Mouse (Mus musculus) B cell, adult 2 months (primary cell): ENCODE results near the gene Scn10a.

Experiments used
- DNase-seq, 2 experiments: peaks; one replicate each; pipeline ENCODE4 v3.0.0; 2022

The Scn10a gene

DNA sequence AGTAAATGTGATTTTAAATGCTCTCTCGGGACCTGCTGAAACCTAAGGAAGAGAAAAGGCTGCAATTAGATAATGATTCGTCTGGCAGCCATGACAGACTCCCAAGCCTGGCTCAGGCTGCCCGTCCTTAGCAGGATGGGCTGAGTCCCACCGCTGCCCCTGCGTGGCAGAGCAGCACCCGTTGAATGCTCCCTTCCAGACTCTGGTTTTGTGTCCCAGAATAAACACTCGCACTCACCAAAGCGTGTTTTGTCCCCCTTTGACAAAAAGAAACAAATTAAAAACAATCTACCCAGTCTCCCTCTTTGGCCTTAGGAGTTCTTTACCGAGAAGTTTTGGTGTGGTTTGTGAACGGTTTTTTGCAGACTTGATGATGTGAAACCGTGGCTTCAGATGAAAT is at the start of gene Scn10a:
Gene Scn10a, minus strand, starts transcription at position 101 of the 400 bp plus-strand sequence.
- no peak for DNase-seq

DNA sequence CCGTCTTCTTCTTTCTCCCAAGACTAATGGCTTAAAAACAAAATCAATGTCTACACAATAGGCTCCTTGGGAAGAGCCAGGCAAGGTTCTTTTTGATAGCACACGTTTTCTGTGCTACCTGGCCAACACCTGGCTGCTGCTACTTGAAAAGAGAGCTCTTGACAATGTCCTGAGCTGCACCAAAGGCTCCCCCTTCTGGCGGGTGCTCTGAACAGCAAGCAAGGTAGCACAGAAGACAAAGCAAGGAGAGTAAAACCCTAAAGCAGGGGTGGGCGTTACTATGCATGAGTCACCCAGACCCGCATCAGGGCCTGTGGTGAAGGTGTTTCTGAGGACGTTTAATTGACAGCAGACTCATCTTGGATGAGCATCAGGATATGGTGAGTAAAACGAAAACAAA is 49.5 kb upstream of the Scn10a start:
- peak; percentile 28 to 40 for DNase-seq

DNA sequence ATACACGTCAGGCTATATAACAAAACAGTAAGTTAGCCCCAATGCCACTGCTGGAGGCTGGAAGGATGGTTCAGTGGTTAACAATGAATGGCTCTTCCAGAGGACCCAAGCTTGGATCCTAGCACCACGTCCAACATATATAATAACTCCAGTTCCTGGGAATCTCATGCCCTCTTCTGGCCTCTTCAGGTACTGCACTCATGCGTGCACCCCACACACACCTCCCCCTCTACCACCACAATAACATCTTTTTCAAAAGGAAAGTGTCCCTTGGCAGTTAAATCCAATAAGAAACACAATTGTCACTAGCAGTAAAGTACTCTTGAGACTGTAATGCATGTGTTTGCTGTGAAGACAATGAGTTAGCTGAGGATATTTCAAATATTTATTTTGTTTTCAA is 41.1 kb upstream of the Scn10a start:
- no peak for DNase-seq

DNA sequence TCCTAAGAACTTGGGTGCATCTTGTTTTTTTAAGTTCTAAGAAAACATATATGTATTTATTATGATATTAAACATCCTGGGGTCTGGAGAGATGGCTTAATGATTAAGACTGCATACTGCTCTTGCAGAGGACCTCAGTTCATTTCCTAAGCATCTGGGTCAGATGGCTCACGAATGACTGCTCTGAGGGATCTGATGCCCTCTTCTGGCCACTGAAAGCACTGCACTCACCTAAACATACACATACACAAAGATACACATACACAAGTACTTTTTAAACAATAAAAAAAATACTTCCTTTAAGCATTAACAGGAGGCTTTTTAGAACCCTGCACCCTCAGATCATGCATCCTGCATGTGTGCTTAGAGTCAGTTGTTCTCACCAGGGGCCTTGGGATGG is 40.3 kb upstream of the Scn10a start:
- no peak for DNase-seq

DNA sequence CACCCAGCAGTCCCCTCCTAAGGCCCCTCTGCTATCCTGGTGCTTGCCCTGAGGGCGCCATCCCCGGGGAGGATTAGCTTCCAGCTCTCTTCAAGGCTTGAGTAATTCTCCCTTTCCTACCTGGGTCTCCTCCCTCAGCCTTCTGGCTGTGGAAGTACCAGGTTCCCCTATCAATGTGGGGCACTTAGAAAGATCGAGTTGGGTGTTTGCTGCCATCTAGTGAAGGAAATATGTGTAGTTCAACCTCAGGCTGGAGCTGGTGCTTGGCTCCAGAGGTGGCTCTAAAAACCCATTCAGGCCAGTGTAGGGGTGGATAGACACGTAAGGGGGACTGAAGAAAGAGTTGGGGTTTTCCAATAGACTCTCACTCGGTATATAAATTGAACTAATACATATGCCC is 32.4 kb upstream of the Scn10a start:
- peak; percentile 6 to 10 for DNase-seq

DNA sequence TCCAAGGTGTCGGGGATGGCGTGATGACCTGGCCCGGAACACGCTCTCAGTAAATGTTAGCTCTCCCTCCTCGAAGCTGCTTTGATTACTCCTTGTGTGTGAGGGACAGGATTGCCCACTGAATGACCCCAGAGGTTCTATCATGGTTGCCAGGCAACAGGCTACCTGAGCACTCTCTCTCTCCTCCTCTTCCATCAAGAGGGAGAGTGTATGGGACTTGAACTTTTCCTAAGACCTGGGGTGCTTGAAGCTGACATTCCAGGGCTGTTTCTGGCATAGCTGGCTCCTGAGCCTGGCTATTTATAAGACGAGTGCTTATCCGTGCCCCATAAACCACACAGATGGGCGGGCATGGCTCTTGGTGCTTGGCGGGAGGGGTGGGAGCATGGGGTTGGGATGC is 30.0 kb upstream of the Scn10a start:
- DNase-seq, result no peak

DNA sequence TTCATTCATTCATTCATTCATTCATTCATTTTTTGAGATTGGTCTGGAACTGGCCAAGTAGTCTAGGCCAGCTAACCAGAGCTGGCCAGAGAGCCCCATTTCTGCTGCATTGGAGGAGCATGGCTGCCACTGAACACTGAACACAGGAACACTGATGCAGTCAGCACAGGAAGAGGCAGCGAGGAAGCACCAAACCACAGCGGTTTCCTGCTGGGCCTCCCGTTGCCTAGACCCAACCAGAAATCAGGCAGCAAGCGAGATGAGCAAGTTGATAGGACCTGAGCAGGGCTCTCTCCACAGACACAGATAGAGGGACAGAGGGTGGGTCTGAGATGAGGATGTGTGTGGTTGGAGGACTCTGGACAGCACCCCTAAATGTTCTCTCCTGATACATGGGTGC is 24.8 kb upstream of the Scn10a start:
- DNase-seq, result peak; percentile 25 to 39

DNA sequence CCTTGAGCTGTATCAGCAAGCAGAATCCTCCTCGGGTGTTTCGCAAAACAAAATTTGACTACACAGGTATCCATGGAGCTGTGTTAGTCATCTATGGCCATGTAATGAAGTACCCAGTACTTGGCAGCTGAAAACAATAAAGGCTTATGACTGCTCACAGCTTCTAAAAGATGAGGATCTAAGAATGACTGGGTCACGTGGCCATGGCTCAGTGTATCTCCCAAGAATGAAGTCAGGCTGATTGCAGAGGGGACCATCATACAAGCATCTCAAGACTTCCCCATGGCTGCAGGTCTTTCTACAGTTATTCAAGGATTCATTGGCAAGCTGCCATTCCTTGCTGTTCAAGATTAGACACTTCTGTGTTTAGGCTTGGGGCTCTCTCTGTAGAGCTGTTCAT is 24.2 kb upstream of the Scn10a start:
- no peak for DNase-seq

DNA sequence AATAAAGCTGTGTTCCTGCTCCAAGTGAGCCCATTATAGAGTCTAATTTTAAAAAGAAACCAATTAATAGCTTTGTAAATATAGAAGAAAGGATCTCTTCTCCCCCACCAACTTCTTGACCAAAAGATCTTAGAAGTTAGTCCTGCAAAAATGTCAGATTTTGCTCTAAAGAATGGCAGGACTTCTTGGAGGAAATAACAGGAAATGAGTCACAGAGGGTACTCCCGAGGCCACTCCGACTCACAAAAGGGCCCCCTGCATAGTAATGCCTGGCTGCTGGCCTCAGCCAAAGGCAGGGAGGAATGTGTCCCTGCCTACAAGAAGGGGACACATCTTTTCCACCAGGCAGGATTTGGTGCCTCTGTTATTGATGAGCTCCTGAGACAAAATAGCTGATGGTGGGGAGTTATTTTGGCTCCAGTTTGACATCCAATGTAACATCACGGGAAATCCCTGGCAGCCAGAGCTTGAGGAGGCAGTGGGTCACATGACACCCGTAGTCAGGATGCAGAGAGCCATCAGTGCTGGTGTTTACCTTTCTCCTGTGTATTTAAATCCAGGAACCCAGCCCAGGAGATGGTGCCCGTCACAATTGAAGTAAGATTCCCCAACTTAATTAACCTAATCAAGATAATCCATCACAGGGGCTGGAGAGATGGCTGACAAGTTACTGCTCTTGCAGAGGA is 22.1 kb upstream of the Scn10a start:
- DNase-seq, result no peak

DNA sequence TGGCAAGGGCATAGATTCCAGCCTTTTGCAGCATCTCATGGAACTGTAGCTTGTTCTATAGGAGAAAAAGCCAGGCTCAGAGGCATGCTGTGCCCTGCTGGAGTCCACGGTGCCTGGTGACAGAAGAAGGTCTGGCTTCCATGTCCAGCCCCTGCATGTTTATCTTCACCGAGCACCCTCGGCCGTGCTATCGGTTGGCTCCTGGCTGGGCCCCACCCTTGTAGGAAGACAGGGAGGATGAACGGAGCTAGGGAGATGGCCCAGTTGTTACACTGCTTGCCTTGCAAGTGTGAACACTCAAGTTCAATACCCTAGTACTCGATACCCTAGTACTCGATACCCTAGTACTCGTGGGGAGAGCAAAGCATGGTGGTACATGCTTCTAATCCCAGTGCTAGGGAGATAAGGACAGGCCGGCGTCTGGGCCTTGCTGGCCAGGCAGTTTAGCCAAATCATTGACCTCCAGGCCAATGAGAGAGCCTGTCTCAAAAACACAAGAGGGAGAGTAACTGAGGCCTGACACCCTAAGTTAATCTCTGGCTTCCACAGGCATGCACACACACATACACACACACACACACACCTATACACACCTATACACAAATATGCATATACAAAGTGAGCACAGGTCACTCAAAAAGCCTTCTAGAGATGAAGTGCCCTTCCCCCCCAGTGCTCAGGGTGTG is 9.4 kb upstream of the Scn10a start:
- DNase-seq, result no peak

DNA sequence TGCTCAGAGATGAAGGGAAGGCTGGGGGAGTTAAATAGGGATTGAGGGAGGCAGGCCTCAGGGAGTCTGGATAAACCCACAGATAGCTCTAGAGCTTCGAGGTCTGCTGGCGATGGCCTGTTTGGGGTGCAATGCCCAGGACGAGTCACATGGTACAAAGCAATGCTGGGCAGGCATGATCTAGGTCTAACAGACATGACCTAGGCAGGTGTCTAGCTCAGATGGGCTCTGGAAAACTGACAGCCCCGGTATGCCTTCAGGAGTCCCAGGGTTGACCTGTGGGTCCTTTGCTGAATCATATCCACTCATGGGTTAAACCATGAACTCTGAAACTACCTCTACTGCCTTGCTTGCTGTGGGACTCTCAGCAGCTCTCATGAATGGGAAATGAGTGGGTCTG is 7.9 kb upstream of the Scn10a start:
- DNase-seq, result no peak

DNA sequence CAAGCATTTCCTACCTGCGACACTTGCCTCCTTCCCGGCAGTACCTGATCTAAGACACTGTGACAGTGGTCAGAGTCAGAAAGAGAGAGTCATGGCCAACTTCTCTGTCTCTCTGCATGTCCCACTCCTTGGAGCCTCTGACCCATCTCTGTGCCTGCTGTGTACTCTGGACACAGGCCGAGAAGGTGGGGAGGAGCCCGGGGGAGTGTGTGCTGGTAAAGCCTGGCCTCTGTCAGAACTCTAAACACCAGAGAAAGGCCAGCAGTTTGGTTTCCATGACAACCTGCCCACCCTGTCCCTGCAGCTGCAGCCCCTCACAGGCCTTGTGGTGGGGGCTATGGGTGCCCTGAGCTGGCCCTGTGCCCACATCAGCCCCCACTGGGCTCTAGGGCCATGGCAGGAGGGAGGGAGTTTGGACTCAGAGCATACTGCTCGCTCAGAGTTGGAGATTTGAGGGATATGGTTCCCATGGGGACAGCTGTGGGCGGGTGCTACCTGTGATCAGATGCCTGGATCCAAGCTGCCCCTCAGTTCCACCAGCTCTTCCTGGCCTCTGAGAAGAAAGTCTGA is 6.3 kb upstream of the Scn10a start:
- no peak for DNase-seq

DNA sequence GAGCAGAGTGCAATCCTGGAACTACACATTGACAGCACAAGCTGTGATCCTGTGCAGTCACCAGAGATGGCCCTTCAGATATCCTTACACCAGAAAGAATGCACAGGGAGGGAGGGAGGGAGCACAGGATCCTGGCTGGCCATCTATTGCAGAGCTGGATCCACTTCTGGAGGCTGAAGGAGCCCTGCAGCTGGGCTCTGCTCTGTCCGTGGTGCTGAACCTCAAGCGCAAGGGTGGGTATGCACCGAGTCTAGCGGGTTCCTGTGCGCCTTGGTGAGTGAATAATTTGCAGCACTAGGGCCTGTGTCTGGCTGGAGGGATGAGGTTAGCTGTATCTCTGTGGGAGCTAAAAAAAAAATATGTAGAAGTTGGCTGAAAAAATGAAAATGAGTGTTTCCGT is 12.4 kb downstream of the Scn10a start:
- peak in 1 of 2 experiments; percentile 8 for DNase-seq

DNA sequence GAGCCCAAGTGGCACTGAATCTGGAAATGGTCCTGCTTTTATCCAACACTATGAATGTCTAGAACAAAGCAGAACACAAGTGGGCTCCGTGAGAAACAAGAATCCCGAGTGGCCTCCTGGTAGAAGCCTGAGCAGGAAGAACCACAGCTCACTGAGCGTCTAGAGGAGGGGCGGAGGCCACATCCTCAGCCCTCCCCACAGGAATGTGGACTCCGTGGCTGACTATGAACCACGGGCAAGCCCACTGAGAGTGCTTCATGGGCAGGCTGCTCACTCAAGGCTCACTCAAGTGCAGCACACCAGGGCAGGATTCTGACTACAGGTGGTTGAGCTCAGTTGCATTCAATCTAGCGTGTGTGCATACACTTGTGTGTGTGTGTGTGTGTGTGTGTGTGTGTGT is 27.6 kb downstream of the Scn10a start:
- no peak for DNase-seq

DNA sequence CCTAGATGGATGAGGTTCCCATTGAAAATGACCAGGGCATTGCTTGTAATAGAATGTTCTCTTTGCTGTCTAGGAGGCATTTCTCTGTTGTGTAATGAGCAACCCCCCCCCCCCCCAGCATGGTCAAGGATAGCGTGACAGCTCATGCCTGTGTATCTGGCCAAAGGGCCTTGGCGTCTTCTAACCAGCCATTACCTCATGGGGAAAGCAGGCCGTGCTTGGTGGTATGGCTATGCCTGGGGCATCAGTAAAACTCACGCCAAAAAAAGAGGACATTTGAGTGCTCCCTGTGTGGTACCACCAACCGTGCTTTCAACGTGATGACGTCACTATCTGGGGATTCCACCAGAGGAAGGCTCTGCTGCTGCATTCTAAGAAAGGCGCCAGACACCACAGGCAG is 28.1 kb downstream of the Scn10a start:
- DNase-seq, result no peak

DNA sequence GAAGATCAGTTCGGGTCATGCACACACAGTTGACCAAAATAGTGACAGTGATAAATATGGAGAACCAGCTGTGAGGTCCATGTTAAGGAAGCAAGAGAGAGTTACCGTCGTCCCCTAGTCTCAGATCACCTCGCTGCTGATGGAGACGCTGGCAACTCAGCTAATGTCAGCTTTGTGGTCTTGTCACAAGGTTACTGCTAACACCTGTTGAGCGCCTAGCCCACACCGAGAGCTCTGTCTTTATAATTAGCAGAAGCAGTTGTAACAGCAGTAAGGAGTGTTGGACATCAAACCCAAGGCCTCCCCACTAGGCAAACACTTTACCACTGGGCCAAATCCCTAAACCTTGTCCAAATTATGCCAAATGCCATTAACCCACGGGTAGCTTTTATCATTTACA is 31.2 kb downstream of the Scn10a start:
- DNase-seq, result no peak

DNA sequence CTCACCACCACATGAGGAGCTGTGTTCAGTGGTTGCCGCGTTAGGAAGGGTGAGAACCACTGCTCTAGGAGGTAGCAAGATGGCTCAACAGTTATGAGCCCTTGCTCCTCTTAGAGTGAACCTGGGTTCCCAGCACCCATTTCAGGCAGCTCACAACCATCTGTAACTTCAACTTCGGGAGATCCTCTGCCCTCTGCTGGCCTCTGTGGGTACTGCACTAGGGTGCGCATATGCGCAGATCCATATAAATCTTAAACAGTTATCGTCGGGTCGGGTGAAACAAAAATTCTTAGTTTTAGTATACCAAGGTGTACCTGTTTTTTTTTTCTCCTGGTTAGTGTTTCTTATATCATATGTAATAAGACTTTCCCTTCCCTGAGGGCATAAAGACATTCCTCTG is 32.9 kb downstream of the Scn10a start:
- peak; percentile 14 to 35 for DNase-seq

DNA sequence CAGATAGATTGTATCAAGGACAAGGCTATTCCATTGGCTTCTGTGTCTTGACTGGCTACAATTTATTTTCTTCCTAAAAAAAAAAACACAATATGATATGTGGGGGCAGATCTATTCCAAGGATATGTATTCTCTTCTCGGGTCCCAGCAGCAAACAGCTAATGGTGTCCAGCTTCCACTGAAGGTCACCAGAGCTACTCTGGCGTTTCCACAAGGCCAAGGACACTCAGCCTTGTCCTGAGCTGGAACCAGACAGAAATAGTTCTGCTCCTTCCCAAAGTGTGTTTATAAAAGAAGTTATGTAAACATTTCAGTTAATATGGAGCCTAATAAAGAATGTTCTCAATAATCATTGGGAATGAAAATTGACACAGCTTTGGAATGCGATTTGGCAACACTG is 38.2 kb downstream of the Scn10a start:
- DNase-seq, result no peak

DNA sequence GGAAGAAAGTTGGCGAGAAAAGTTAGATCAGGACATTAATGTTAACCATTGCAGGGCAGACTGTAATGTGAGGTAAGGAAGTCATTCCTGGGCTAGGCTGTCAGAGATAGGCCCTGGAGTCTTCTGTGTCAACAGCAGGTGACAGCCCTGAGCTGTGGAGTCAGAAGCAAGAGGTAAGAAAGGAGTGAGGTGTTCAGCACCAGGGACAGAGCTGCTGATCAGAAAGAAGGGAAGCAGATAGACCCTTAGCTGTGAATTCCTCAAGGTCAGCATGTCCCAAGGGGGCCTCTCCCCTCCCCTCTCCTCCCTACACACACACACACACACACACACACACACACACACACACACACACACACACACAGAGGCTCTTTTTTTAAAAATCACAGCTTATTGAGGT is 55.0 kb downstream of the Scn10a start:
- DNase-seq, result no peak

DNA sequence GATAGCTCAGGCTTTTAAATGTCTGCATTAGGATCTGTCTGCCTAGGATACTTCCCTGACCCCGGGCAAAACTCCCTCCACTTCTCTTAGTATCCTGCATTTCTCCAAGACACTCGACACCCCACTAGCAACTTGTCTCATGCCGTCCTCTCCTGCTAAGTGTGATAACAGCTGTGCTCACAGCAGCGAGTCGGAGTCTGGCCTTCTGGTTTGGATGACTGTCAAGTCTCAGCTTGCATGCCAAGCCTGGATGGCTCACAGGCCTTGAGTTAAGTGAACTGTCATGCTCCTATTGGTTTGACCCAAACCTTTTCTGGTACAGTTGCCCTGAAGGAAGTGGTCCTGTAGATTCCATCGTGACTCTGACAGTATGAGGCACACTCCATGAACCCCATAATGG is 63.0 kb downstream of the Scn10a start:
- DNase-seq, result no peak

DNA sequence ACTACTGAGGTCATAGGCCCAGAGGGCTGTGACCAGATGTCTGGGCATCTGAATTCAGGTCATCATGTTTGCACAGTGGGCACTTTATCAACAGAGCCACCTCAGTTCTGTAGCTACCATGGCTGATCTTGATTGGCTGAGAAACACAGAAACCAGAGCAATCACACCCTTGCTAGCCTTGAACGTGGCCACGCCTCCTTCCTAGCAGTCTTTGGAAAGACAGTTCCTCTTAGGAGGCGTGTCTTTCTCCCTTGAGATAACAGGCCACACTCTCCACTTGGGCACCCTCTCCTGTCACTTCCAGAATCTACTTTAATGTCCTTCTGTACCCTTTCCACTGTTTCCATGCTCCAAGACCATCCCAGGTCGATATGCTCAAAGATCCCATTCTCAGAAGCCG is 65.4 kb downstream of the Scn10a start:
- DNase-seq, result no peak

DNA sequence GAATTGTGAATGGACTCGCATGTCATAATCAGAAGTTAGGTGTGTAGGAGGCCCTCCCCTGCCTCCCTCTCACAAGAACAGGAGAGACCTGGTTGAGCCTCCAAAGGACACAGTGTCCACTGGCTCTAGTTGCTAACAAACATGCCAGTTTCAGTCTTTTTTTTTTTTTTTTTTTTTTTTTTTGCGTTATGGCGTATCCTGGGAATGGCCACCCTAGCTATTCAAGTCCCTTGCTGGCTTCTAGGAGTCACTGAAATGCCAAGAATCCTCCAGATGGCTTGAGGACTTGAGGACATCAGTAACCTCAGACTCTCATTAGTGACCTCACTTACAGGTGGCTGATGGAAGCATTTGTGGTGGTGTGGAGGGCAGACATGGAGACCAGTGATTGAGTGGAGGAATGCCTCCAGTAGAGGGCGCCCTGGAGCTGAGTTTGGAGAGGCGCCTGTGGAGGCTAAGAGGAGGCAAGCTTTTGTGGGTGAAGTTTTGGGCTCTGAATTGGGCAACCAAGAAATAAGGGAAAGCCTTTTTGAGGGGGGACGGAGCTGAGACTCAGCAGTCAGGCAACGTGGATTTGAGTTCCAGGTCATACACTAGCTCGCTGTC is 72.1 kb downstream of the Scn10a start:
- peak; percentile 75 for DNase-seq

DNA sequence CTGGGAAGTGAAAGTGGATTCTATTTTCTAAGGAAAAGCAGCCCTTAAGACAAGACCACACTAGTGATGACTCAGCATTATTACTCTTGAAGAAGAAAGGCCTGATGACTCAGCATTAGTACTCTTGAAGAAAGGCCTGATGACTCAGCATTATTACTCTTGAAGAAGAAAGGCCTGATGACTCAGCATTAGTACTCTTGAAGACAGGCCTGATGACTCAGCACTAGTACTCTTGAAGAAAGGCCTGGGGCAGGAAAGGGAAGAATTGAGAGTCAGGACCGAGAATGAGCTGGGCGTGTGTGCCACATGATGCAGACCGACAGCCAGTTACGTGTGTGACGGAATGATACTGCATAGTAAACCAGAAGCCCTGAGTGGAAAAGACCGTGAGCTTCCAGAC is 77.1 kb downstream of the Scn10a start:
- DNase-seq, result no peak

DNA sequence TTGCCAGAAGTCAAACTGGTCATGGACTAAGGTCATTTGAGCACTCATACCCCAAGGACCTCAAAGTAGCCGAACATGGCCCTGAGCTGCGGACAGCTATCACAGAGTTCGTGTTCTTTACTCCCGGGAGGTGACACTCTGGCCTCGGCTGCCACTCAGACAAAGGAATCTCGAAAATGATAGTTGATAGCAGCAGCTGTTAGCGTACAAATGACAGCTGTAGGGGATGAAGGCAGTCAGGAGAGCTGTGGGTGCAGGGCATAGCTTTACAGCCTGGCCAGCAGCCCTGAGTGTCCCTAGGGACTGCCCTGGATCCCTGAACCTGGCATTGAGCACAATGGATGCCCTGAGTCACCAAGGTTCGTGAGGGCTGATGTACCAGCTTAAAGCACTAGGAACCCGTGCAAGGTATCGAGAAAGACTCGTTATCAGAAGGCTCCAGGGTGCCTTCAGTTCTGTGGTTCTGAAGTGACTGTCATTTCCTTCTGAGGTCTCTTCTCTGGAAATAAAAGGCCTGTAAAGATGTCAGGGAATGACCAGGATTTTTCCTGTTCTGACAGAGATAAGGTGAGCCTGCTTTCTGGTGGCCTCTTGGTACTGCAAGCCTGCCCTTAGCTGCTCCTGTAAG is 84.8 kb downstream of the Scn10a start:
- no peak for DNase-seq
